Mouse (Mus musculus) ovary, adult 18-20 months (tissue): ENCODE measurements around the gene Tbl2.

Experiments
- DNase-seq: peaks from one replicate; pipeline ENCODE4 v3.0.0; 2022; ENCODE audit warnings: low spot score, mixed read lengths

The Tbl2 gene

DNA sequence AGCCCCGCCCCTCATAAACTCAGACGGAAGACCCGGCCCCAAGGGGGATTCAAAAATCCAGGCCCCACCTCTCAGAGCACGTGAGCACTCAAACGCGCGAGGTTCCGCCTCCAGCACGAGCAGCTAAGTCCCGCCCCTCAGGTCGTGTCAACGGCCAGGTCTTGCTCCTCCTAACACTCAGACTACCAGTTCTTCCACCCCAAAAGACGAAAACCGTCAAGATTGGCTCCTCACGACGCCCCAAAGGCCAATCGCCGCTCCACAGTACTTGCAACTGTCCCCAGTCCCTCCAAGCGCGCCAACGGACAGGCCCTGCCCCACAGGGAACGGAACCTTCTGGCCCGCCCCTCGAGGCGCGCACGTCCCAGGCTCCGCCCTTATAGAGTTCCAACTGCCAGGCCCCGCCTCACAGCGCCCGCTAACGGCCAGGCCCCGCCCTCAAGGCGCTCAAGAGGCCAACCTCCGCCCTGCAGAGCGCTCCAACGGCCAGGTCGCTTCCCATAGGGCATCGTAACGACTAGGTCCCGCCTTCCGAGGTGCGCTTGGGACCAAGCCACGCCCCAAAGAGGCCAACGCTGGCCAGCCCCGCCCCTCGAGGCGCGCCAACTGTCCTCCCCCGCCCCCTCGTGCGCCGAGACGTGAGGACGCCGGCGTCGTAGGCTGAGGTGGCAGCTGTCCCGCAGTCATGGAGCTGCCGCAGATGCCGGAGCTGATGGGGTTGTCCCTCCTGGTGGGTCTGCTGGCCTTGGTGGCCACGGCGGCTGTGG lies at the start of gene Tbl2:
Gene Tbl2 (plus strand): TSS at position 605 of the 767 bp plus-strand sequence.
- DNase-seq = peak; percentile 99

- DNase-seq = no peak
Observed at GRCm38 (mm10) chr5:135100981-135101380, 48.5 kb upstream of the Tbl2 start.

DNA sequence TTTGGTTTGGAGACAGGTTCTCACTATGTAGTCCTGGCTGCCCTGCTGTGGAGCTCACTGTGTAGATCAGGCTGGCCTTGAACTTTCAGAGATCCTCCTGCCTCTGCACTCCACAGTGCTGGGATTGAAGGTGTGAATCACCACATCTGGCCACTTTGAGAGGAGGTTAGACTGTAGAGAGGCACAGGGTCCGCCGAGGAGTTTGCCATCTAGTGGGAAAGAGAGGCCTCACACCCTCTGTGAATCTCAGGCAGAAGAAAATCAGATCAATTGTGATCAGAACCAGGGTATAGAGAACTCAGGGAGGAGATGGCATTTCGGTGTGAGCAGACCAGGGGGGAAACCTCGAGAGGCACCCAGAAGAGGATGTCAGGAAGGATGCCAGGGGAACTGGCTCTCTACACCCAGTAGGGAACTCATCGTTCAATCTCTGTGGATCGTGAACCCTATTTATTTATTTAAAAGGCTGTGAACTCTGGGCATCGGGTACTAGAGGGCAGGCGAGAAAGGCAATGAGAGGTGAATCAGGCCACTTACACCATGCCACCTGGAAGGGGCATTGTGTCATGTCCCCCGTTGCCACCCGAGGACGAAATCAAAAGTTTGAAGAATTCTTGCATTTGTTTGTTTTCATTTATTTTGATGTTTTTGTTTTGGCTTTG lies 45.3 kb upstream of the Tbl2 start:
- DNase-seq = no peak

- peak; percentile 81 for DNase-seq
Observed at GRCm38 (mm10) chr5:135106758-135107256, 42.6 kb upstream of the Tbl2 start.

GRCm38 (mm10) chr5:135107521-135108501 lies 41.6 kb upstream of the Tbl2 start:
- DNase-seq = peak; percentile 46

DNA sequence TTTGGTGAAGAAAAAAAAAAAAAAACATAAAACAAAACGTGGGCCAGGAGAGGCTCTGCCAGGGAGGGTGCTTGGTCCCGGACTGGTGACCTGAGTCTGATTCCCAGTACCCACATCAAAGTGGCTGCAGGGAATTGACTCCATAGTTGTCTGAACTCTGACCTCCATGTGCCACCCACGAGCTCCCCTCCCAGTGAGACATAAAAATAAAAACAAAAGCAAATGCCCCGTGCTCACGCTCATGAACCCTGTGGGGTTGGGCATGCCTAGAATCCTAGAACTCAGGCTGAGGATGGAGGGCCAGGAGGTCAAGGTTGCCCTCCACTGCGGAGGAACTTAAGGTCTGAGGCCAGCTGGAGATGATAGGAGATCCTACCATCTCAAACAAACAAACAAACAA lies 40.4 kb upstream of the Tbl2 start:
- no peak for DNase-seq

- DNase-seq = no peak
Observed at GRCm38 (mm10) chr5:135109426-135109825, 40.0 kb upstream of the Tbl2 start.

GRCm38 (mm10) chr5:135109976-135110375 lies 39.5 kb upstream of the Tbl2 start:
- DNase-seq = no peak

- DNase-seq = no peak
Observed at GRCm38 (mm10) chr5:135113782-135114181, 35.7 kb upstream of the Tbl2 start.

GRCm38 (mm10) chr5:135115241-135115640 lies 34.2 kb upstream of the Tbl2 start:
- no peak for DNase-seq

DNA sequence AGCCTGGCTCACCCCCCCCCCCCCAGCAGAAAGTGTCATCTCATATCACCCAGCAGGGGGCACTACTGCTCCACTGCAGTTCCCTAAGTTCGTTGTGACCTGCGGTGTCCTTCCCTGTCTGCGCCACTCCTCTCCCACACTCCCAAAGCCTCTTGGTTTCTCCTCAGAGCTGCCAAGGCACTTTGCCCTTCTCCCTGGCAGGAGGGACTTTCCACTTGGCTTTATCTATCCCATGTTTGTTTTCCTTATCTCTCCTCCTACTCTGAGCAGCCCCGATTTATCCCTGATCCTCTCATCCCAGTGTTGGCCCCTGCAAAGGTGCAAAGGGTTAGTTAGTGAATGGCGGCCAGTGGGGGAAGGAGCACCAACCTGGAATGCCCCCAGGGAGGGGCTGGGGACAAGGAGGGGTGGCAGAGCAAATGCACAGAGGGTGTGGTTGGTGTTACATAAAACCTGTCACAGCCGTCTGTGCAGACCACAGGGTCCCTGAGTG lies 30.8 kb upstream of the Tbl2 start:
- DNase-seq = peak; percentile 81

GRCm38 (mm10) chr5:135120753-135121152 lies 28.7 kb upstream of the Tbl2 start:
- no peak for DNase-seq

DNA sequence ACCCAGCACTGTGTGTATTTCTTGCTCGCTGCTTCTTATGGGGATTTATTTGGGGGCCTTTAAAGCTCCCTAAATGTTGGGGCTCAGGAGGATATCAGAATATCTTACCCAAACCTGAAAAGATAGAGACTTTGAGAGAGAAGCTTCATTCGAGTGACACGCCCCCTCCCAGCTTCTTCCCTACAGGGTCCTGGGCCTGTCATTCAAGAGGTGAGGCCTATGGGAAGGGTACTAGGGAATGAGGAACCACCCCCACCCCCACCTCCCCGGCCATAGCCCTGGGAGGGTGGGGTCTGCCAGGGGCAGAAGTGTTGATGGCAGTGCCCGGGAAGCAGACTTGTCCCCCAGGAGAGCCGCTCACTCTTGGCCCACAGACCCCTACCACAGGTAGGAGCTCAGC lies 23.3 kb upstream of the Tbl2 start:
- no peak for DNase-seq

- DNase-seq = no peak
Observed at GRCm38 (mm10) chr5:135127669-135128068, 21.8 kb upstream of the Tbl2 start.

DNA sequence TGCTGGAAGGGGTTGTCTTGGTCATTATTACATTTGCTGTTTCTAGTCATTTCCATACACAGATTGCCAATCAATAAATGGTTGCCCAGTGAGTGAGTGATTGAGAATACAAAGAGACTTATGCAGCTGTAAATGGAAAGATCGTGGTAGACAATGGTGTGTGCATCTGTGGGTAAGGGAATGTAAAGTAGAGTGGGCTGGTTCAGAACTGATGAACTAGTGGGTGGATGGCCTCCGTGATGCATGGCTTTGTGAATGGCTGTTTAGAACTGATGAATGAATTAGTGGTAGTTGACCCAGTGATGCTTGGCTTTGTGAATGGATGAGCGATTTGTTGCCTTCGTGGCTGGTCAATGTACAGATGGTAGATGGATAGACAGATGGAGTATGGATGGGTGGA lies 19.7 kb upstream of the Tbl2 start:
- DNase-seq = no peak

GRCm38 (mm10) chr5:135133736-135134405 lies 15.6 kb upstream of the Tbl2 start:
- no peak for DNase-seq

DNA sequence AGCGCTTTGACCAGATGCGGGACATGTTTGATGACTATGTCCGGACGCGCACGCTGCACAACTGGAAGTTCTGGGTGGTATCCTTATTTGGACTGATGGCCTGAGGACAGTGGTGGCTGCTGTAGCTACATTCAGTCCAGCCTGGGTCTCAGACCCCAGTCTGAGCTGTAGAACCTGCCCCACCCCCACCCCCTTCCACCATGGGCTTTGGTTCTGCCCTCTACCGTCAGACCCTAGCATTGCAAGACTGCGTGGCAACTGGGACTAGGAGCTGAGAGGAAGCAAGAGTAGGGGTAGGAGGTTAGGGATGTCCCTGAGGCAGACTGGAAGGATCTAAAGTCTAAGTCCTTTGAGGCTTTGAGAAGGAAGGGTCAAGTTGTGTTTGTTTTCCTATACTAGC lies 14.9 kb upstream of the Tbl2 start:
- DNase-seq = no peak

GRCm38 (mm10) chr5:135139881-135140280 lies 9.6 kb upstream of the Tbl2 start:
- no peak for DNase-seq

GRCm38 (mm10) chr5:135144469-135144868 lies 5.0 kb upstream of the Tbl2 start:
- DNase-seq = no peak

DNA sequence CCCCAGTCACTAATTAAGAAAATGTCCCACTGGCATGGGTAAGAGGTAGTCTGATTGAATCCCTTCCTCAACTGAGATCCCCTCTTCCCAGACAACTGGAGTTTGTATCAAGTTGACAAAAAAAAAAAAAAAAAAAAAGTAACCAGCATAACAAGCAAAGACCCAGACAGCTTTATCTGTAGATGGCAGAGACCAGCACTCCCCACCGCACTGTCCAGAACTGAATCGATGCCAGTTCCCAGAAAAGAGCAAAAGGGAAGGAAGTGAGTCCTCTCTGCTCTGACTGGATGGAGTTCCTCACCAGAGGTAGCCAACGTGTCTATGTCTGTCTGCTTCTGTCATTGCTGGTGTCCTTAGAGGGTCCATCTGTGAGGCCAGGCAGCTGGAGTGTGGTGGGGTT lies 3.9 kb upstream of the Tbl2 start:
- DNase-seq = no peak

GRCm38 (mm10) chr5:135145955-135146354 lies 3.5 kb upstream of the Tbl2 start:
- no peak for DNase-seq

- no peak for DNase-seq
Observed at GRCm38 (mm10) chr5:135148715-135149052, 773 bp upstream of the Tbl2 start.
